Mouse (Mus musculus) small intestine, adult 2 months (tissue): Measurements from ENCODE around the gene Dcbld1. TPM values are rescaled to one million over a fixed set of nuclear protein-coding genes. Genes with fewer than 3 reads are reported as not detected.

Source experiments
- H3K27ac ChIP-seq: fragments of 200-500 bp; 2 replicates; pipeline ENCODE4 v1.5.1; 2012; ENCODE audit warnings: low read depth, low read length, control low read depth, inconsistent platforms; ENCODE audit not compliant: insufficient read depth
- H3K27me3 ChIP-seq: fragments of 200-500 bp; 2 replicates; pipeline ENCODE4 v1.6.1; 2012; ENCODE audit warnings: mild to moderate bottlenecking, moderate library complexity, low read length, inconsistent platforms; ENCODE audit not compliant: control insufficient read depth, insufficient read depth
- H3K36me3 ChIP-seq: fragments of 200-500 bp; 2 replicates; pipeline ENCODE4 v1.6.1; 2012; ENCODE audit warnings: mild to moderate bottlenecking, low read length, control low read depth, inconsistent platforms; ENCODE audit not compliant: control insufficient read depth, insufficient read depth
- H3K4me1 ChIP-seq: fragments of 200-500 bp; 2 replicates; pipeline ENCODE4 v1.6.1; 2012; ENCODE audit warnings: low read length, inconsistent platforms, mixed read lengths; ENCODE audit not compliant: control insufficient read depth, insufficient read depth, insufficient read length
- H3K4me3 ChIP-seq: fragments of 200-500 bp; 2 replicates; pipeline ENCODE4 v1.5.1; 2012; ENCODE audit warnings: low read depth, mild to moderate bottlenecking, control low read depth, inconsistent platforms, low read length, moderate library complexity
- CTCF ChIP-seq: fragments of 200-500 bp; IDR thresholded peaks from 2 replicates; pipeline ENCODE4 v1.5.1; 2012; ENCODE audit warnings: low read depth, mild to moderate bottlenecking, control low read depth, inconsistent platforms, low read length, moderate library complexity, mixed read lengths; ENCODE audit not compliant: insufficient replicate concordance, insufficient read length; ENCODE audit errors: extremely low read depth
- POLR2A ChIP-seq: fragments of 200-500 bp; IDR thresholded peaks from 2 replicates; pipeline ENCODE4 v1.6.1; 2012; ENCODE audit warnings: low read depth, mild to moderate bottlenecking, control low read depth, inconsistent platforms, low read length, moderate library complexity
- WGBS: fragments of 180-500 bp; shearing (Covaris S2); methylation state at CpG from one replicate; pipeline ENCODE4 v1.1.7; 2018; 5-methylcytosine and 5-hydroxymethylcytosine counted together
- polyA plus RNA-seq: library from polyadenylated mRNA; depleted of rRNA; stranded (reverse); fragments of >200 nt; gene quantifications from 2 replicates; pipeline ENCODE4 v1.2.3, GENCODE M21; 2012; rRNA removed

The Dcbld1 gene
- polyA plus RNA-seq, 1 experiment = 21.0 TPM

DNA sequence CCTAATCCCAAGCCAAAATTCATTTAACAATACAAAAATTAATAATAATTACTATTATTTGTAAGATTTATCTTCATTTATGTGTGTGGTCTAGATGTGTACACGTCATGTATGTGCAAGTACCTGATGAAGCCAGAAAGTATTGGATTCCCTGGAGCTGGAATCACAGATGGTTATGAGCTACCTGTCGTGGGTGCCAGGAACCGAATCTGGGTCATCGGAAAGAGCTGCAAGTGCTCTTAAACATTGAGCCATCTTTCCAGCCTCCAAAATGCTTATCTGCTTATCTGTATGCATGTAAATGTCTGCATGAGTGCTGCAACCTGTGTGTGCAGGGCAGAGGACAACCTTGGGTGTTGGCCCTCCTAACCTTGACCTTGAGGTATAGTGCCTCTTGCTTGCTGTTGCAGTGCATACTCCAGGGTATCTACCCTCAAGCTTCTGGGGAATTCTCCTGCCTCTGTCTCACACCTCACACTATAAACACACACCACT lies 126.9 kb downstream of the Dcbld1 start:
- Histone ChIP-seq H3K4me1 (no peaks in the 10 kb centered on the region), H3K27ac (no peak overlapping the region), H3K27me3 (no peaks in the 10 kb centered on the region), H3K36me3 (peaks cover 7% of the 10 kb centered on the region; the same call in 1 of the 2 replicates), H3K4me3 (no peak overlapping the region)
- 96% methylated on average over 4 of the region's 4 CpGs for WGBS
- TF ChIP-seq POLR2A (no peak), CTCF (no peak)

DNA sequence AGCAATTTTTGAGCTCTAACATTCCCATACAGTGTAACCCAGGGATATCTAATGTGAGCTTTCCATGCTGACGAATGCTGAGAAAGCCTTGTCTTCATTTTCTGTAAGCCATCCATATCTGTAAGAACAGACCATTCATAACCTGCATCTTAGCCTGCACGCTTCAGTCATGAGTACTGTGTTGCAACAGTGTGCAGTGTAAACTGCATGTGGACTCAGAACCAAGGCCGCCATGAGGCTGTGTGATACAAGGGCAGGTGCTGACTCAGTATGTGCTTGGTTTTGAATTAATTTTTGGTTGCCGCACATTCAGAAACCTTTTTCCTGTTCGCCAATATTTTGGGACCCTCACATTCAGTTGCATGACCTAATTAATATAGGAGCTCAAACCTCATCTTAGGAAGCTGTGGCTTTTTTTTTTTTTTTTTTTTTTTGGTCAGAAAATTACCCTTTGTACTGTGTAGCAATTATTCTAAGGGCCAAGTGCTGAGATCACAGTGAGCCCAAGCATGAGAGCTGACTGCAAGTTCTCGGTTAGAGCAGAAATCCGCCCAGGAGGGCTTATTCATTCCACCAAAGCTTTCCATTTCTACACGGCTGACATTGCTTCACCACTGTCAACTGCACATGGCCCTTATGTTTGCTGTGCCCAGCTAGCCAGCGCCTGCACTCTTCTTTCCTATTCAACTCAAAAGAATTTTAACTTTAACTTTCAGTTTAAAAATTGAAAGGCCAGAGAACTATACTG lies 127.6 kb downstream of the Dcbld1 start:
- H3K4me3 ChIP-seq = no peak overlapping the region
- peaks cover 5% of the 10 kb centered on the region; the same call in 1 of the 2 replicates for H3K36me3 ChIP-seq
- TF ChIP-seq POLR2A (no peak), CTCF (no peak)
- H3K27ac ChIP-seq = no peak overlapping the region
- WGBS = 90% methylated on average over 9 of the region's 9 CpGs
- no peaks in the 10 kb centered on the region for H3K27me3 ChIP-seq
- H3K4me1 ChIP-seq = no peaks in the 10 kb centered on the region

DNA sequence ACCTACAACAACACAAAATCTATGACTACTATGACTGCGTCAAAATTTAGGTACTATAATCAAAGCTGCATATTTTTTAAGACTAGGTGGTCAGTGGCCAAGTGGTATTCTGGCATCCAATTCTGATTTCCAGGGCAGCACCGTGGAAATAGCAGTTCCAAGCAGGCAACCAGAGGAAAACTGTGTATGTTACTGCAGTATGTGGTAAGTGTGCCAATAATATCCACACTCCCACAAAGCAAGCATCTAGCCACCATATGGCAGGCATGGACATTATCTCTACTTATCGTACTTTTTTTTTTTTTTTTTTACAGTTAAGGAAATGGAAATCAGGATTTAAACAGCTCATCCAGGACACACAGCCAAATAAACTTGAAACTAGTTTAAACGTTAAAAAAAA lies 135.0 kb downstream of the Dcbld1 start:
- TF ChIP-seq CTCF (no peak), POLR2A (no peak)
- Histone ChIP-seq H3K4me3 (no peak overlapping the region), H3K27me3 (no peaks in the 10 kb centered on the region), H3K27ac (no peak overlapping the region), H3K36me3 (0 out of 2 replicates have a peak, but pooled peaks cover 2% of the 10 kb centered on the region), H3K4me1 (no peaks in the 10 kb centered on the region)
- 61% methylated on average over 4 of the region's 4 CpGs for WGBS

Other genes starting within 250 kb of the Dcbld1 start
- gene Vgll2, start 211.1 kb upstream of the Dcbld1 start, polyA plus RNA-seq = not detected in 2 replicates
- gene Ros1, start 38.4 kb upstream of the Dcbld1 start, polyA plus RNA-seq = 0.03 and 0.25 TPM in 2 replicates
- not detected in 2 replicates for gene Gm26741, start 125.1 kb downstream of the Dcbld1 start, polyA plus RNA-seq
- gene Gopc, start 148.5 kb downstream of the Dcbld1 start, polyA plus RNA-seq = 1.6 and 2.6 TPM in 2 replicates
- not detected in 2 replicates for gene Nepn, start 155.4 kb downstream of the Dcbld1 start, polyA plus RNA-seq
- 19.0 and 25.2 TPM in 2 replicates for gene Nus1, start 183.9 kb downstream of the Dcbld1 start, polyA plus RNA-seq